Mouse (Mus musculus) gonadal fat pad, adult 2 months (tissue): ENCODE results near the gene Mbd3l1. TPM values are rescaled to one million over a fixed set of nuclear protein-coding genes. Genes with fewer than 3 reads are reported as not detected.

ENCODE experiments used
- DNase-seq: peaks from one replicate; pipeline ENCODE4 v3.0.0-alpha.2; 2012; ENCODE audit warnings: low read depth
- polyA plus RNA-seq: library from polyadenylated mRNA; depleted of rRNA; stranded (reverse); fragments of >200 nt; gene quantifications from 2 replicates; pipeline ENCODE4 v1.2.3, GENCODE M21; 2012; rRNA removed

The Mbd3l1 gene
- 0.18 TPM in 1 of 2 replicates, not detected in the other for polyA plus RNA-seq

DNA sequence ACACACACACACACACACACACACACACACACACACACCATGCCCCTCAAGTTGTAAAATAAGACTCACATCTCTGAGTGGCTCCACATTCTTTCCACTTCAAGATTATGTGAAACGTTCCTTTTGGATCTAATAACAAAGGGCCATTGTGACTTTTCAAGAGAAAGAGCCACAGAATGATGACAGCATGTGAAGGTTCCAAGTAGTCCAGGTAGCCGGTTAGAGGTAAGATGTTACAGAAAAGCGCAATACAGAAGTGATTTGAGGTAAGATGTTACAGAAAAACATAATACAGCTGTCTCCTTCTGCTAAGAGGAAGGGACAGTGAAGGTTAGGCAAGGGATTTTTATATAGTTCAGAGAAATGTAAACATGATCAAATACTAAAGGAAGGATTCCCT is at the start of gene Mbd3l1, which contains the start of gene Zfp558:
Gene Mbd3l1, plus strand, starts transcription at position 192 of the 400 bp plus-strand sequence.
Gene Zfp558, minus strand, starts transcription at position 101 of the 400 bp plus-strand sequence.
- no peak for DNase-seq

DNA sequence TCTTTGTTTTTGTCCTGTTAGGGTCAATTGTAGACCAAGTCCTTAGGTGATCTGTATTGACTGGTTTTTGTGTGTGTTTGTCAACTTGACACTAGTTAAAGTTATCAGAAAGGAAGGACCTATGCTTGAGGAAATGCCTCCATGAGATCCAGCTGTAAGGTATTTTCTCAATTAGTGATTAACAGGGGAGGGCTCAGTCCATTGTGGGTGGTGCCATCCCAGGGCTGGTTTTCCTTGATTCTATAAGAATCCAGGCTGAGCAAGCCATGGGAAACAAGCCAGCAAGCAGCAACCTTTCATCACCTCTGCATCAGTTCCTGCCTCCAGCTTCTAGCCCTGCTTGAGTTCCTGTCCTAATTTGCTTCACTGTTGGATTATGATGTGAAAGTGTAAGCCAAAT is 47.8 kb upstream of the Mbd3l1 start, which contains the start of gene Mbd3l2:
Gene Mbd3l2, plus strand, starts transcription at position 301 of the 400 bp plus-strand sequence.
- no peak for DNase-seq

DNA sequence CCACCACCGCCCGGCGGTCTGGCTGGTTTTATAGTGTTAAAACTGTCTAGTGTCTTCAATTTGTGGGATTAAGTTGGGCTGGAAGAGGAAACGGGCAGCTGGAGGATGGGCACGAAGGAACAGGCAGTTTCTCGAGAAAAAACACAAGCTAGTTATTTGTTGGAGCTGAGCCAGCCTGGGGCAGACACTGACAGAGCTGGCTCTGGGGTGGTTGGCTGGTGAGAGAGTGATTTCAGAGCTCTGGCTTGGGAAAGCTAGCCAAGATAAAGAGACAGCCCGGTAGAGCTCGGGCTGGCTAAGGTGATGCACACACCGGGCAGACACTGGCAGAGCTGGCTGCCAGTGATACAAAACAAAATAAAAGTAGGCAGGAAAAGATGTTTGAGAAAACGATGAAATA is 46.5 kb upstream of the Mbd3l1 start:
- DNase-seq, result peak; percentile 46

DNA sequence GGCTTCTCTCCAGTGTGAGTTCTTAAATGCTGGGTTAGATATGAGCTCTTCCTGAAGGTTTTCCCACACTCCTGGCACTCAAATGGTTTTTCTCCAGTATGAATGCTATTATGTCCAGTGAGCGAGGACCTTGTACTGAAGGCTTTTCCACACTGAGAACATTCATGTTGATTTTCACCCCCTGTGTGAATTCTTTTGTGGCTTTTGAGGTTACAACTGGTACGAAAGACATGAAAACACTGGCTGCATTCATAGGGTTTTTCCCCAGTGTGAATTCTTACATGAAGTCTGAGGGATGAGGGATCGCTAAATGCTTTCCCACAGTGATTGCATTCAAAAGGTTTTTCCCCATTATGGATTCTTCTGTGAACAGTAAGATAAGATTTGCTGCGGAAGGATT is 21.6 kb upstream of the Mbd3l1 start:
- no peak for DNase-seq

DNA sequence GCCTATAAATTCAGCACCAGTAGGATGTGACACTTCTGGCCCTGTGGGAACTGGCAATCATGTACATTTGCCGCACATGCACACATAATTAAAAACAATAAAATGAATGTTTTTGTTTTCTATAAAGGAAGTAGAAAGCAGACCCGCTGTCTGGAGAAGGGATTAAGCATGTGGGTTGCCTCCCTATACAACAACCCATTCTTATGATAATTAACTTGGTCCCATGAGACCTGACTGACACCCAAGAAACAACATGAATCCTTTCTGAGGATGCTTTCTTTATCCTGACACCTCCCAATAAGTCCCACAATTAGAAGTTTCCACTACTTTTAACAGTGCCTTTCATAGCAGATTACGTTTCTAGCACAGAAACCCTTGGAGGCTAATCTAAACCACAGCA is 10.8 kb upstream of the Mbd3l1 start:
- no peak for DNase-seq

DNA sequence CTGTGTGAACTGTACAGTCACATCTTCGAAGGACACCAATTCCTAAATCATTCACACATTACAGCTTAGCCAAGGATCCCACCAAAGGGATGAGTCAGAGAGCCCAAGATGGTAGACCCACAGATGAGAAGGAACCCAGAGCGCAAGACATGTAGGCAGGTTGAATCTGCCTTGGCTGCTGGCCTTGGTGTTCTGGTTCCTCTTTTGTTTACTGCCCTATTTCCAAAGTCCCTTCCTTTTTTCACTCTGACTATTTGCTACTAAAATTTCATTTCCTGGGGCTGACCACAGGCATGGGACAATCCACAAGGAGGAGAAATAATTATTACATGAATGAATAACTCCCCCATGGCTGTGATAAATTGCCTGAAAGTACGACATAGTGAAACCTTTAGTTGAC is 10.2 kb upstream of the Mbd3l1 start:
- no peak for DNase-seq

DNA sequence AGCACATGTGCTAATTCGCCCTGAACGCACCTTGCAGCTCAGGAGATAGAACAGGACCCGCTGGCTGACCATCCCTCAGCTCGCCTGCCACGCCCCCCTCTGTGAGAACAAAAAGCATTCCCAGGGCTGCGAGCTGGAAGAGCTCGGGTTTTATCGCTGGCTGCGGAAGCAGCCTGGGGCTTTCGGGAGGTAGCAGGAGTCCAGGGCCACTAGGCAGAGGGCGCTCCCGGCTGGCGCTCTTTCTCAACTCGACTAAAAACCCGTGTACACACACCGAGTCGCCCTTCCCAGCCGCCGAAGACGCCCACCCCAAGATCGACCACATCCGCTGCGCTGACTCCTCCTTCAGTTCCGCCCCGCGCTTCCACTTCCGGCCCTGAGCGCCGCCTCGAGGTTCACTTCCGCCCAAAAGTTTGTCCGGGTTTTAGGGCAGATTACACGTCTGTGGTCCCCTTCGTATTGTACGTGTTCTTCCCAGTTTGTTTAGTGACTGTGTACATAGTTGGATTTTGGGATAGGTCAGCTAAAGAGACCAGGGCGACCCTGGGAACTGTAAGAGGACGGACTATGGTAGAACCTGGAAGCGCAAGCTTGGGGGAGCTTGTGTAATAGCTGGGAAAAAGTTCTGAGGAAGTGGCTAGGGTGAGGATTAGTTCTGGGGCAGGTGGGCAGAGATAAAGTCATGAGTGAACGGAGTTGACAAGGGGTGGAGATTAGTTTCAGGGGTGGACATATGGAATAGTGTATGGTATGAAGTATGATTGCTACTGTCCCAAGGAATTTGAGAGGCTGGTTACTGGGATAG is 4.6 kb upstream of the Mbd3l1 start:
- peak; percentile 22 for DNase-seq

DNA sequence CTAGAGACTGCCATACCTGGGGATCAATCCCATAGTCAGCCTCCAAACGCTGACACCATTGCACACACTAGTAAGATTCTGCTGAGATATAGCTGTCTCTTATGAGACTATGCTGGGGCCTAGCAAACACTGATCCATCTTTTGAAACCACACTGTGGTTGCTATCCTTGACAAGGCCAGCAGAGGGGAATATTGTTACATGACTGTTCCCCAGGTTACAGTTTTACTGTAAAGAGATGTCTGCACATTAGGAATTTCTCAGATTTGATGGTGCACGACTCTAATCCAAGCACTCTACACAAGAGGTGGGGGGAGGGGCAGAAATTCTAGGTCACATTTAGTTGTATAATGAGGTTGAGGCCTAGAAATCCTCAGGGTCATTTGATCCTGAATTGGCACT is 29.9 kb downstream of the Mbd3l1 start:
- DNase-seq, result no peak

Other genes with a start within 250 kb of the Mbd3l1 start
- 14.4 and 29.5 TPM in 2 replicates for gene Chordc1, start 186.2 kb upstream of the Mbd3l1 start, polyA plus RNA-seq
- gene Naalad2, start 75.4 kb upstream of the Mbd3l1 start, polyA plus RNA-seq, result 2.6 and 3.2 TPM in 2 replicates
- gene Ubtfl1, start 73.9 kb upstream of the Mbd3l1 start, polyA plus RNA-seq, result not detected in 2 replicates
- gene Mbd3l2, start 47.7 kb upstream of the Mbd3l1 start, polyA plus RNA-seq, result not detected in 2 replicates
- gene Zfp558, start 91 bp upstream of the Mbd3l1 start, polyA plus RNA-seq, result 0.37 and 0.81 TPM in 2 replicates
- 1.7 and 2.8 TPM in 2 replicates for gene Muc16, start 196.2 kb downstream of the Mbd3l1 start, polyA plus RNA-seq